Mouse (Mus musculus) left cerebral cortex, adult 18-20 months (tissue): Measurements from ENCODE around the gene Cttnbp2. TPM values are rescaled to one million over a fixed set of nuclear protein-coding genes. Genes with fewer than 3 reads are reported as not detected.

ENCODE experiments used
- DNase-seq, 2 experiments: peaks; one replicate each; pipeline ENCODE4 v3.0.0; 2021 to 2022; ENCODE audit warnings: low spot score in 2 of 2, mixed read lengths in 1 of 2
- microRNA-seq, 2 experiments: library from miRNA; unstranded; fragments of <30 nt; microRNA quantifications; one replicate each; pipeline ENCODE4 v1.2.0; 2021
- total RNA-seq, 2 experiments: library from RNA; stranded (reverse); gene quantifications; 2 replicates each; pipeline ENCODE4 v1.2.3; 2021

Gene Cttnbp2
- total RNA-seq, 2 experiments from 2014 or later: 147 to 151 TPM

DNA sequence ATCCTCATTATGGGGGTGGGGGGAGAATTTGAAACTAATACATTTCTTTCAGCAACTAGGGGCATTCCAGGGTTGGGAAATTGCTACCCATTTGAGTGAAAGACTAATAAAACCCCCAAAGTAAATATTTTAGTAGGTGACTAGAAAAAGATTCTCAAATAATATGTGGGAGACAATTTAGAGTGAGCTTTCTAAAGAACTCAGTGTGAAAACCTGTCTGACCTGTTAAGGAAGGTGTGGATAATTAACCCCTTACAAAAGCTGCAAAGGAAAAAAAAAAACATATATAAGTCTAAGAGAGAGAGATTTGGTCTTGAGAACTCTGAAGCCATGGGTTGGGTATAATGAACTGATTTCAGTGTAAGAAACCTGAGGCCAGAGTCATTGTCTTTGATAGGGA is 176.3 kb downstream of the Cttnbp2 start:
- no peak for DNase-seq

DNA sequence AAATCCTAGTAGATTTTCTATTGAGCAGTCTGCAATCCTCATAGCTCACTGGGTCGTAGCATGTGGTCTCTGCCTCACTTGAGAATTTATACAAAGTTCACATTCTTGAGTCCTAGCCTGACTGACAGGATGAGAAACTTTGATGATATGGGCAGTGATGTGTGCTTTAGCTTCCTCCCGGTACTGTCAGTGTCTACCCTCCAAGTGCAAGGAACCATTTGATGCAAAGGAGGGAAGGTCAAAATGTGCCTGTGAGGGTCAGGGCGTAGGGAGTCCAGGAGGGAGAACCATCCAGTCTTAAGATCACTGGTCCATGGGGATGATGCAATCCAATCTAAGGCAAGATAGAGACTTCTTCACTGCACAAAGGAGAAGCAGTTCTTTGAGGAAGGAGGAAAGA is 179.2 kb downstream of the Cttnbp2 start:
- no peak for DNase-seq

DNA sequence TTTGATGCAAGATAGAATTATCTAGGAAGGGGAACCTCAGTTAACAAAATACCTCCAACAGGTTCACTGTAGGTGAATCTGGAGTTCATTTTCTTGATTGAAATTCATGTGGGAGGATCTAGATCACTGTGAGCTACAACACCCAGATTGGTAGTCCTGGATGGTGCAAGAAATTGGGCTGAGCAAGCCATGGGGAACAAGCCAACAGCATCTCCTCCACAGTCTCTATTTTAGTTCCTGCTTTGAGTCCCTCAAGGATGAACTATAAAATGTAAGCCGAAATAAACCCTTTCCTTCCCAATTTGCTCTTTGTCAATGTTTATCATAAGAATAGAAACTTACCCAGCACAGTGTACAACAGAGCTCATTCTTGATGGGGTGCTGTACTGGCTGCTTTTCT is 191.7 kb downstream of the Cttnbp2 start:
- no peak for DNase-seq

Small RNAs within 50 kb of the gene (microRNA-seq; reads per million reads assigned to microRNA genes)
- 0 reads per million in 2 experiments for gene Gm26233
